Mouse (Mus musculus) gastrocnemius, adult 18-20 months (tissue): ENCODE results near the gene Cacnb3. TPM values are rescaled to one million over a fixed set of nuclear protein-coding genes. Genes with fewer than 3 reads are reported as not detected.

Source experiments
- DNase-seq: peaks from one replicate; pipeline ENCODE4 v3.0.0; 2021; ENCODE audit warnings: low spot score
- total RNA-seq, 2 experiments: library from RNA; stranded (reverse); gene quantifications; 2 replicates each; pipeline ENCODE4 v1.2.3; 2021

Cacnb3 gene
- total RNA-seq, 2 experiments from 2014 or later: 0.64 to 0.85 TPM

GRCm38 (mm10) chr15:98609331-98610130 lies 21.1 kb upstream of the Cacnb3 start, which contains the start of gene Adcy6:
Adcy6 (minus strand) TSS chr15:98610076.
- peak; percentile 66 for DNase-seq

- no peak for DNase-seq
Observed at GRCm38 (mm10) chr15:98610131-98610633, 20.5 kb upstream of the Cacnb3 start.

GRCm38 (mm10) chr15:98612229-98612628 lies 18.4 kb upstream of the Cacnb3 start:
- DNase-seq: no peak

GRCm38 (mm10) chr15:98614551-98614950 lies 16.1 kb upstream of the Cacnb3 start:
- DNase-seq: no peak

GRCm38 (mm10) chr15:98614971-98615370 lies 15.7 kb upstream of the Cacnb3 start:
- no peak for DNase-seq

- no peak for DNase-seq
Observed at GRCm38 (mm10) chr15:98615751-98616150, 14.9 kb upstream of the Cacnb3 start.

- DNase-seq: peak; percentile 56
Observed at GRCm38 (mm10) chr15:98616362-98617175, 14.1 kb upstream of the Cacnb3 start.

- DNase-seq: peak; percentile 80
Observed at GRCm38 (mm10) chr15:98617176-98617537, 13.5 kb upstream of the Cacnb3 start.

- DNase-seq: no peak
Observed at GRCm38 (mm10) chr15:98622199-98622598, 8.4 kb upstream of the Cacnb3 start.

GRCm38 (mm10) chr15:98622721-98623120 lies 7.9 kb upstream of the Cacnb3 start:
- DNase-seq: no peak

- DNase-seq: no peak
Observed at GRCm38 (mm10) chr15:98623361-98623821, 7.2 kb upstream of the Cacnb3 start.

GRCm38 (mm10) chr15:98626078-98626477 lies 4.6 kb upstream of the Cacnb3 start:
- no peak for DNase-seq

- no peak for DNase-seq
Observed at GRCm38 (mm10) chr15:98626487-98627212, 4.0 kb upstream of the Cacnb3 start.

- DNase-seq: no peak
Observed at GRCm38 (mm10) chr15:98628589-98629254, 1.9 kb upstream of the Cacnb3 start.

GRCm38 (mm10) chr15:98629464-98629863 lies 1.2 kb upstream of the Cacnb3 start:
- no peak for DNase-seq

GRCm38 (mm10) chr15:98631493-98631892 lies 853 bp downstream of the Cacnb3 start:
- peak; percentile 69 for DNase-seq

GRCm38 (mm10) chr15:98632107-98632744 lies 1.6 kb downstream of the Cacnb3 start:
- peak; percentile 50 for DNase-seq

GRCm38 (mm10) chr15:98632921-98633320 lies 2.3 kb downstream of the Cacnb3 start:
- no peak for DNase-seq

- DNase-seq: no peak
Observed at GRCm38 (mm10) chr15:98633822-98634470, 3.3 kb downstream of the Cacnb3 start.

GRCm38 (mm10) chr15:98634541-98635081 lies 4.0 kb downstream of the Cacnb3 start:
- DNase-seq: peak; percentile 54
